Mouse (Mus musculus): Measurements from ENCODE around the gene Oser1.

- no peak for TF ChIP-seq CTCF (IDR thresholded peaks at IDR 0.05; ENCODE audit: borderline replicate concordance, insufficient read depth, low read depth, low read length)
- TF ChIP-seq POLR2A (IDR thresholded peaks at IDR 0.05; ENCODE audit: borderline replicate concordance, insufficient read depth, low read length): no peak
These were observed 30.5 kb downstream of the Oser1 start for GRCm38 (mm10) chr2:163393976-163394375.
